Mouse (Mus musculus) MEL (cell line): ENCODE data around the gene 1700006A11Rik.

Experiments
- CHD2 ChIP-seq: IDR thresholded peaks from 2 replicates; pipeline ENCODE4 v1.6.1; 2011; ENCODE audit warnings: low read length, improper control_type of control experiment
- CTCF ChIP-seq, 3 experiments: IDR thresholded peaks in 2 of 3; conservative IDR thresholded peaks in 1 of 3; 2 replicates each; pipeline ENCODE4 v1.5.1; 2011 to 2012; ENCODE audit warnings: low read length in 3 of 3, low read depth in 2 of 3, mild to moderate bottlenecking in 2 of 3, improper control_type of control experiment in 1 of 3, inconsistent platforms in 1 of 3, mixed read lengths in 1 of 3, moderate library complexity in 1 of 3; ENCODE audit not compliant: control insufficient read depth in 1 of 3, insufficient read depth in 1 of 3, poor library complexity in 1 of 3, severe bottlenecking in 1 of 3
- E2F4 ChIP-seq: IDR thresholded peaks from 2 replicates; pipeline ENCODE4 v1.6.1; 2011; ENCODE audit warnings: low read depth, low read length, improper control_type of control experiment, borderline replicate concordance
- GATA1 ChIP-seq: IDR thresholded peaks from 2 replicates; pipeline ENCODE4 v1.6.1; 2011; ENCODE audit warnings: low read depth, low read length, improper control_type of control experiment
- MEF2A ChIP-seq: IDR thresholded peaks from 2 replicates; pipeline ENCODE4 v1.6.1; 2014; ENCODE audit warnings: low read depth, mild to moderate bottlenecking, inconsistent platforms, low read length, improper control_type of control experiment; ENCODE audit not compliant: poor library complexity, insufficient replicate concordance, severe bottlenecking; ENCODE audit errors: extremely low read depth
- NELFE ChIP-seq: IDR thresholded peaks from 2 replicates; pipeline ENCODE4 v1.6.1; 2011; ENCODE audit warnings: low read depth, low read length, improper control_type of control experiment
- POLR2A ChIP-seq, 2 experiments: IDR thresholded peaks; 2 replicates each; pipeline ENCODE4 v1.6.1; 2011 to 2012; ENCODE audit warnings: low read length in 2 of 2, mild to moderate bottlenecking in 2 of 2, control low read depth in 1 of 2, improper control_type of control experiment in 1 of 2, low read depth in 1 of 2, moderate library complexity in 1 of 2; ENCODE audit not compliant: control insufficient read depth in 1 of 2, insufficient read depth in 1 of 2, poor library complexity in 1 of 2
- RCOR1 ChIP-seq: IDR thresholded peaks from 2 replicates; pipeline ENCODE4 v1.6.1; 2012; ENCODE audit warnings: low read depth, mild to moderate bottlenecking, inconsistent platforms, low read length, improper control_type of control experiment
- USF1 ChIP-seq: IDR thresholded peaks from 2 replicates; pipeline ENCODE4 v1.6.1; 2014; ENCODE audit warnings: low read depth, mild to moderate bottlenecking, inconsistent platforms, low read length, improper control_type of control experiment, moderate library complexity

- TF ChIP-seq POLR2A (IDR thresholded peaks at IDR 0.05; ENCODE audit: control insufficient read depth in 1 of 2, insufficient read depth in 1 of 2, low read depth in 1 of 2, low read length in 2 of 2, poor library complexity in 1 of 2) (no peak), CHD2 (no peak), E2F4 (no peak), CTCF (IDR thresholded peaks at IDR 0.05 in 2 of 3, conservative IDR thresholded peaks at IDR 0.05 in 1 of 3; ENCODE audit: control insufficient read depth in 1 of 3, insufficient read depth in 1 of 3, low read depth in 2 of 3, low read length in 3 of 3, poor library complexity in 1 of 3, severe bottlenecking in 1 of 3) (no peak), RCOR1 (no peak), USF1 (no peak), NELFE (no peak), MEF2A (no peak), GATA1 (no peak)
Observed at GRCm38 (mm10) chr3:124425940-124426339, at the start of gene 1700006A11Rik.
